9 mouse cellular contexts compared by ENCODE assay signal in the genomic region with DNA sequence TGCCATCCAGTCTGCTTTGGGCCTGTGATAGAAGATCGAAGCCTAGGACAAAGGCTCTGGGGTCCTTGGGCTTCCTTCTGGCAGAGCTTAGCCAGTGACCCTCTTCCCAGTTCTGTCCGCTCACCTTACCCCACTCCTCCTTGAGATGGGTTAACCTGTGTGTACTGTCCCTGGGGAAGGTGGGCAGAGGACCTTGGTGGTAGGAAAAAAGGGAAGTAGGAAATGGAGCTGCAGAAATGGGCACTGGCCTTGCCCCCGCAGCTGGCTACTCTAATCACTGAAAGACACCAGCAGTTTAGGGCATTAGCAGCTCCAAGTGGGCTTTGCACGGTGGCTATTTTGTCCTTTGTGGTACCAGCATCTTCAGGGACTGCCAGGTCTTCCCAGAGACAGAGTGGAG. TPM values are rescaled to one million over a fixed set of nuclear protein-coding genes. Genes with fewer than 3 reads are reported as not detected.
A peak's percentile ranks its signal among the peaks of the same experiment; 100 is the strongest.
DNase-seq lines count a peak whose midpoint lies in the region; ATAC-seq and TF ChIP-seq lines count a peak whose summit lies in the region.
"Had no signal": no experiment of that assay in that cellular context is flagged by ENCODE, and none has a peak within 500 bp of the region (broad histone marks: within the 10 kb centered on the region; RNA-seq: fewer than 3 reads in every experiment).

No protein-coding gene starts in this region.

- H3K9me3 ChIP-seq in lung, embryonic 16.5 days (ENCODE audit: control insufficient read depth, low read length): no peaks in the 10 kb centered on the region
- no peaks in the 10 kb centered on the region for H3K9me3 ChIP-seq in neural tube, embryonic 15.5 days (replicated peaks)

- peak overlapping the region; percentile 69; the same call in 1 of the 2 replicates for H3K27ac ChIP-seq in lung, embryonic 16.5 days (ENCODE audit: low read length)
- H3K27ac ChIP-seq in embryonic fibroblast, embryonic 13.5 days (ENCODE audit: insufficient read depth, low read length): peak overlapping the region; percentile 89
- no peak overlapping the region for H3K27ac ChIP-seq in neural tube, embryonic 15.5 days (replicated peaks)

- no peaks in the 10 kb centered on the region for H3K27me3 ChIP-seq in lung, embryonic 16.5 days (ENCODE audit: control insufficient read depth, insufficient read depth, low read depth, low read length)
- H3K27me3 ChIP-seq in neural tube, embryonic 15.5 days (replicated peaks): no peaks in the 10 kb centered on the region

- peaks cover 6% of the 10 kb centered on the region for H3K36me3 ChIP-seq in lung, embryonic 16.5 days (ENCODE audit: control insufficient read depth, insufficient read depth, low read length)
- peaks cover 14% of the 10 kb centered on the region for H3K36me3 ChIP-seq in neural tube, embryonic 15.5 days

- intact Hi-C loops in heart, postnatal 14 days (cut with DNase I): no loop called here

- H3K4me1 ChIP-seq in lung, embryonic 16.5 days (replicated peaks; ENCODE audit: control insufficient read depth, insufficient read depth, low read length): peaks cover 17% of the 10 kb centered on the region
- H3K4me1 ChIP-seq in embryonic fibroblast, embryonic 13.5 days (ENCODE audit: control insufficient read depth, insufficient read depth, low read length): peaks cover 16% of the 10 kb centered on the region
- H3K4me1 ChIP-seq in neural tube, embryonic 15.5 days: peaks cover 15% of the 10 kb centered on the region

- 0 out of 2 replicates have a peak, but pooled peaks have one; percentile 4 for TF ChIP-seq POLR2A in embryonic fibroblast, embryonic 13.5 days (IDR thresholded peaks at IDR 0.05; ENCODE audit: low read depth, low read length)

- no peak for TF ChIP-seq CTCF in embryonic fibroblast, embryonic 13.5 days (IDR thresholded peaks at IDR 0.05; ENCODE audit: borderline replicate concordance, insufficient read depth, low read length)

- WGBS in lung, embryonic 16.5 days: 79% methylated on average over 4 of the region's 4 CpGs
- WGBS in neural tube, embryonic 15.5 days: 74% methylated on average over 4 of the region's 4 CpGs

- H3K4me3 ChIP-seq in lung, embryonic 16.5 days (ENCODE audit: low read length): no peak overlapping the region
- no peak overlapping the region for H3K4me3 ChIP-seq in embryonic fibroblast, embryonic 13.5 days (ENCODE audit: insufficient read depth, low read length)
- H3K4me3 ChIP-seq in neural tube, embryonic 15.5 days (replicated peaks): no peak overlapping the region

- no peak overlapping the region for H3K4me2 ChIP-seq in lung, embryonic 16.5 days (ENCODE audit: low read depth, low read length)
- H3K4me2 ChIP-seq in neural tube, embryonic 15.5 days: no peak overlapping the region

- 0 out of 2 replicates have a peak overlapping the region, but pooled peaks have one; percentile 5 for H3K9ac ChIP-seq in lung, embryonic 16.5 days (ENCODE audit: low read length)
- peak overlapping the region; percentile 21; the same call in 1 of the 2 replicates for H3K9ac ChIP-seq in neural tube, embryonic 15.5 days (replicated peaks)

- DNase-seq in heart, adult 11 months: peak; percentile 95
- DNase-seq in heart, postnatal 14 days: no peak
- no peak for DNase-seq in lung, postnatal 10 days
- no peak for DNase-seq in urinary bladder, adult 18-20 months (ENCODE audit: low spot score in 2 of 2)
- no peak for DNase-seq in kidney, adult 8-10 months

- ATAC-seq in lung, embryonic 16.5 days (ENCODE audit: low read depth): no peak
- ATAC-seq in neural tube, embryonic 15.5 days (ENCODE audit: low FRiP score): no peak

RNA-seq across cellular contexts. Expression of a gene that starts 12.6 kb away (rescaled TPM):
- total RNA-seq in heart, postnatal 14 days (2021): 1 to 10 TPM; 3.2 to 4.0 TPM
- polyA plus RNA-seq in lung, embryonic 16.5 days (2015; fragmentation: Nextera tagmentation; extraction: Ambion mirVana): 0.55 and 0.58 TPM in 2 replicates
- 6.0 and 8.9 TPM in 2 replicates for polyA plus RNA-seq in embryonic fibroblast, embryonic 13.5 days (2011; ENCODE audit: insufficient read length, low read depth, missing spikeins)
- polyA plus RNA-seq in neural tube, embryonic 15.5 days (2015; fragmentation: Nextera tagmentation; extraction: Ambion mirVana): 0.15 and 0.68 TPM in 2 replicates

RNA-seq across cellular contexts. Expression of a gene that starts 30.1 kb away (rescaled TPM):
- 10 to 100 TPM; 22.6 to 24.5 TPM for total RNA-seq in heart, postnatal 14 days (2021)
- 48.9 and 49.7 TPM in 2 replicates for polyA plus RNA-seq in lung, embryonic 16.5 days (2015; fragmentation: Nextera tagmentation; extraction: Ambion mirVana)
- polyA plus RNA-seq in embryonic fibroblast, embryonic 13.5 days (2011; ENCODE audit: insufficient read length, low read depth, missing spikeins): 21.8 and 35.7 TPM in 2 replicates
- polyA plus RNA-seq in neural tube, embryonic 15.5 days (2015; fragmentation: Nextera tagmentation; extraction: Ambion mirVana): 141 and 164 TPM in 2 replicates

RNA-seq across cellular contexts. Expression of a gene that starts 48.6 kb away (rescaled TPM):
- total RNA-seq in heart, postnatal 14 days (2021): 10 to 100 TPM in 1 of 2 experiments, 1 to 10 TPM in 1; 9.0 to 10.4 TPM
- 24.1 and 28.8 TPM in 2 replicates for polyA plus RNA-seq in lung, embryonic 16.5 days (2015; fragmentation: Nextera tagmentation; extraction: Ambion mirVana)
- 15.5 and 16.8 TPM in 2 replicates for polyA plus RNA-seq in embryonic fibroblast, embryonic 13.5 days (2011; ENCODE audit: insufficient read length, low read depth, missing spikeins)
- polyA plus RNA-seq in neural tube, embryonic 15.5 days (2015; fragmentation: Nextera tagmentation; extraction: Ambion mirVana): 24.1 and 24.3 TPM in 2 replicates

RNA-seq across cellular contexts. Expression of a gene that starts 49.6 kb away (rescaled TPM):
- under 1 TPM in 1 of 2 experiments, not detected in 1; 0.22 TPM for total RNA-seq in heart, postnatal 14 days (2021)
- polyA plus RNA-seq in lung, embryonic 16.5 days (2015; fragmentation: Nextera tagmentation; extraction: Ambion mirVana): 4.6 and 6.6 TPM in 2 replicates
- not detected in 2 replicates for polyA plus RNA-seq in embryonic fibroblast, embryonic 13.5 days (2011; ENCODE audit: insufficient read length, low read depth, missing spikeins)
- polyA plus RNA-seq in neural tube, embryonic 15.5 days (2015; fragmentation: Nextera tagmentation; extraction: Ambion mirVana): 0.70 and 0.79 TPM in 2 replicates
- total RNA-seq: adrenal gland, adult 2 months had no signal
- polyA plus RNA-seq: adrenal gland, adult 2 months had no signal
